Mouse (Mus musculus) embryonic facial prominence, embryonic 13.5 days (tissue): Measurements from ENCODE around the gene Pbp2. TPM values are rescaled to one million over a fixed set of nuclear protein-coding genes. Genes with fewer than 3 reads are reported as not detected.

Experiments used
- ATAC-seq: fragments of 200-750 bp; cut with Nextera tagmentation; 2 replicates; pipeline ENCODE4 v1.8.0; 2017; ENCODE audit warnings: low read depth; ENCODE audit not compliant: insufficient number of reproducible peaks, insufficient read depth, low FRiP score, low TSS enrichment
- H3K27ac ChIP-seq: fragments of 300-500 bp; sonication (generic); 2 replicates; pipeline ENCODE4 v1.5.1; 2015; ENCODE audit warnings: moderate library complexity, mild to moderate bottlenecking, inconsistent platforms
- H3K27me3 ChIP-seq: fragments of 300-500 bp; sonication (generic); 2 replicates; pipeline ENCODE4 v1.6.1; 2015; ENCODE audit warnings: mild to moderate bottlenecking, inconsistent platforms
- H3K36me3 ChIP-seq: fragments of 300-500 bp; sonication (generic); 2 replicates; pipeline ENCODE4 v1.6.1; 2015; ENCODE audit warnings: mild to moderate bottlenecking, inconsistent platforms
- H3K4me1 ChIP-seq: fragments of 300-500 bp; sonication (generic); 2 replicates; pipeline ENCODE4 v1.6.1; 2015; ENCODE audit warnings: inconsistent platforms
- H3K4me2 ChIP-seq: fragments of 300-500 bp; sonication (generic); 2 replicates; pipeline ENCODE4 v1.6.1; 2015; ENCODE audit warnings: moderate library complexity, mild to moderate bottlenecking, inconsistent platforms
- H3K4me3 ChIP-seq: fragments of 300-500 bp; sonication (generic); 2 replicates; pipeline ENCODE4 v1.5.1; 2015; ENCODE audit warnings: mild to moderate bottlenecking, inconsistent platforms
- H3K9ac ChIP-seq: fragments of 300-500 bp; sonication (generic); 2 replicates; pipeline ENCODE4 v1.6.1; 2015; ENCODE audit warnings: mild to moderate bottlenecking, inconsistent platforms
- H3K9me3 ChIP-seq: fragments of 300-500 bp; sonication (generic); 2 replicates; pipeline ENCODE4 v1.6.1; 2016; ENCODE audit warnings: inconsistent platforms
- WGBS: fragments of 180-500 bp; shearing (Covaris S2); methylation state at CpG from one replicate; pipeline ENCODE4 v1.1.7; 2015; ENCODE audit warnings: mixed read lengths; 5-methylcytosine and 5-hydroxymethylcytosine counted together
- polyA plus RNA-seq: library from polyadenylated mRNA; unstranded; fragments of >200 nt; fragmentation: Nextera tagmentation; extraction: Ambion mirVana; gene quantifications from 2 replicates; pipeline ENCODE4 v1.2.1, GENCODE M21; 2015

The Pbp2 gene
- polyA plus RNA-seq: not detected in 2 replicates

DNA sequence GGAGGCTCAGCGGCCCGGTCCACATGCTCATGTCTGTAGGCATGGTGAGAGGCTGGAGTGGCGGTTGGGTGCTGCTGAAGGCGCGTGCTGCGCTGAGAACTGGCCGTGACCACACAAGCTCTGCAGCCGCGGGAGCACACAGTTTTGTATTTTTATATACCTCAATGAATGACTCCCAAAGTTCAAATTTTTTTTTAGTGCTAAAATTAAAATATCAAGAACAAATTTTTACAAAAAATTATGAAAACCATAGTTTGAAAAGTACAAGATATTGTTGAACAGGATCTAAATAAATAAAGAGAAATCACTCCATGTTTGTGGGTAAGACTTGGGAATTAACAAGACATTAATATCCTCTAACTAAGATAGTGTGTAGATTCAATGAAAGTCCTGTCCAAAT, at the start of gene Pbp2:
Gene Pbp2 (minus strand): TSS at position 101 of the 400 bp plus-strand sequence.
- Histone ChIP-seq H3K4me1 (0 out of 2 replicates have a peak, but pooled peaks cover 5% of the 10 kb centered on the region), H3K36me3 (no peaks in the 10 kb centered on the region), H3K4me2 (no peak within 1 kb of the TSS), H3K9me3 (no peaks in the 10 kb centered on the region), H3K4me3 (no peak within 1 kb of the TSS), H3K9ac (no peak within 1 kb of the TSS), H3K27ac (no peak within 1 kb of the TSS), H3K27me3 (no peaks in the 10 kb centered on the region)
- ATAC-seq: no peak
- WGBS: 97% methylated on average over 9 of the region's 9 CpGs

DNA sequence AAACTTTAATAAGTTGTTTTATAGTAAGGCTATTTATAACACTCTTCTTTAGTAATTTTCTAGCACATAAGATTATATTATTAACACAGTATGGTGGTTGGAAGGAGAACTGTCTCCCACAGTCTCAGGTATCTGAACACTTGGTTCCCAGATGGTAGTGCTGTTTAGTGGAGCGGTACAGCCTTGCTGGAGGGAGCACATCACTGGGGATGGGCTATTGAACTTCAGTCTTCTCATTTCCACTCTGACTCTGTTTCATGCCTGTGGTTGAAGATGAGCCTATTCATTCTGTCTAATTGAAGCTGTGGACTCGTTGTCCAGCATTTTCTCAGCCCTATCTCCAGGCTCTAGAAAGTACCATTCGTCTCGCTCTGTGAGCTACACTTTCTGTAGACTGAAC, 44.7 kb upstream of the Pbp2 start:
- peaks cover 15% of the 10 kb centered on the region for H3K4me1 ChIP-seq
- 89% methylated on average over 4 of the region's 4 CpGs for WGBS
- H3K4me3 ChIP-seq: no peak overlapping the region
- H3K9me3 ChIP-seq: no peaks in the 10 kb centered on the region
- no peak for ATAC-seq
- H3K9ac ChIP-seq: no peak overlapping the region
- H3K36me3 ChIP-seq: no peaks in the 10 kb centered on the region
- H3K27ac ChIP-seq: no peak overlapping the region
- no peaks in the 10 kb centered on the region for H3K27me3 ChIP-seq
- no peak overlapping the region for H3K4me2 ChIP-seq

DNA sequence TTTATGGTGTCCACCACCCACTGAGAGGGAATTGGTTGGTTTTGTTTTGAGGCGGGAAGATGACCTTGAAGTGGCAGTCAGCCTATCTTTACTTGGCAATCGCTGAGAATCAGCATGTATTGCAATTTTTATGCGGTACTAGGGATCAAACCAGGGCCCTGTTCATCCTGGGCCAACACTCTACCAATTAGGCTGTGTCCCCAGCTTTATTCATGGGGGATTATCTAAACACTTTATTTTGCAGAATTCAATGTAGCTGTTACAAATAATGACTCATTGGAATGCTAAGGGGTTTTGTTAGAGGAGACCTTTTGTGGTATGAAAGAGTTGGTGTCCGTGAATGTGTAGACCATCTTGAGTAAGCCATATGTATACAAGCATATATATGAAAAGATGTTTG, 42.3 kb upstream of the Pbp2 start:
- Histone ChIP-seq H3K27ac (no peak overlapping the region), H3K4me3 (no peak overlapping the region), H3K27me3 (no peaks in the 10 kb centered on the region), H3K9ac (no peak overlapping the region), H3K4me2 (no peak overlapping the region), H3K36me3 (no peaks in the 10 kb centered on the region), H3K9me3 (no peaks in the 10 kb centered on the region), H3K4me1 (peaks cover 6% of the 10 kb centered on the region)
- 86% methylated on average over 4 of the region's 4 CpGs for WGBS
- ATAC-seq: no peak

DNA sequence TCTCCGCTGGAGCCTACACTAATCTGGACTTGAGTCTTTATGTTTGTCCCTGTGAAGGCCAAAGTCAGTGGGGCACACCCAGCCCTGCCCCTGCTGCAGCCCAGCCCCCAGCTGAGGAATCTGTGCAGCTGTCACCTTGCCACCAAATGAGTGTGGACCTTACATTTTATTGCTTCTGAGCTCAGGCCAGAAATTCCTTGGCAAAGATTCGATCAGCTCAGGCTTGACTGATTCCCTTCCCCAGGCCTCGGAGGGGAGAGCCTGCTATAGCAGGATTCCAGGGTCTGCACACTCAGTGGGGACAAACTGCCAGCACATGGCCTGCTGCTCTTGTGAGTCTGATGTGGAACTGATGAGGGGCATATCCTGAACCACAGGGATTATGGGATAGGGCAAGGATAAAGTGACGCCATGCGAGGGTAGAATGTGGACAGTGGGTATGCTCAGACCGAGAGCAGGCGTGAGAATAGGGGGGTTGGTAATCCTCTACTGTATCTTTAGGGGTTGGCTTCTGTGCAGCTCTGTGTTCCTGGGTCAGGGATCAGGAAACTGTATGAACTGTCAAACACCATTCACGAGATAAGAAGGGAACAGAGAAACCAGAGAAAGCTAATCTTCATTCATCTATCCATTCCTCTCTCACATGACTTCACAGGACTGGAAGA, 41.6 kb upstream of the Pbp2 start:
- Histone ChIP-seq H3K36me3 (no peaks in the 10 kb centered on the region), H3K9ac (no peak overlapping the region), H3K4me3 (no peak overlapping the region), H3K9me3 (no peaks in the 10 kb centered on the region), H3K4me1 (peaks cover 6% of the 10 kb centered on the region), H3K4me2 (no peak overlapping the region), H3K27me3 (no peaks in the 10 kb centered on the region), H3K27ac (peak overlapping the region; percentile 11; the same call in 1 of the 2 replicates)
- ATAC-seq: 0 out of 2 replicates have a peak, but pooled peaks have one; percentile 52
- 66% methylated on average over 8 of the region's 8 CpGs for WGBS

DNA sequence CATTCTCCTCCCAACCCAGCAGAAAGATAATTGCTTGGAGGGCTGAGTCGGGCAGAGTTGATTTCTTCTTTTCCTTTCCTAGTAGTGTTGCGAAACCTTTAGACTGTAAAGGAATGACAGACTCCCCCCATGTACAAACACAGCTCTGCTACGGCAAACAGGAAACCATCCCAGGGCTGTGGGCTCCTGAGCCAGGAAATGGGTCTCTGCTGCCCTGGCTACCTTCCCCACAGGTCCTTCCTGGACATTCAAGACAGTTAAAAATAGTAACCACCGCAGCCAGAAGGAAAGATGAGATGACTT, 30.8 kb upstream of the Pbp2 start:
- ATAC-seq: no peak
- 35% methylated on average over 4 of the region's 4 CpGs for WGBS
- Histone ChIP-seq H3K27ac (peak overlapping the region; percentile 29), H3K36me3 (no peaks in the 10 kb centered on the region), H3K27me3 (no peaks in the 10 kb centered on the region), H3K9ac (no peak overlapping the region), H3K4me3 (no peak overlapping the region), H3K9me3 (no peaks in the 10 kb centered on the region), H3K4me1 (peaks cover 23% of the 10 kb centered on the region), H3K4me2 (no peak overlapping the region)

DNA sequence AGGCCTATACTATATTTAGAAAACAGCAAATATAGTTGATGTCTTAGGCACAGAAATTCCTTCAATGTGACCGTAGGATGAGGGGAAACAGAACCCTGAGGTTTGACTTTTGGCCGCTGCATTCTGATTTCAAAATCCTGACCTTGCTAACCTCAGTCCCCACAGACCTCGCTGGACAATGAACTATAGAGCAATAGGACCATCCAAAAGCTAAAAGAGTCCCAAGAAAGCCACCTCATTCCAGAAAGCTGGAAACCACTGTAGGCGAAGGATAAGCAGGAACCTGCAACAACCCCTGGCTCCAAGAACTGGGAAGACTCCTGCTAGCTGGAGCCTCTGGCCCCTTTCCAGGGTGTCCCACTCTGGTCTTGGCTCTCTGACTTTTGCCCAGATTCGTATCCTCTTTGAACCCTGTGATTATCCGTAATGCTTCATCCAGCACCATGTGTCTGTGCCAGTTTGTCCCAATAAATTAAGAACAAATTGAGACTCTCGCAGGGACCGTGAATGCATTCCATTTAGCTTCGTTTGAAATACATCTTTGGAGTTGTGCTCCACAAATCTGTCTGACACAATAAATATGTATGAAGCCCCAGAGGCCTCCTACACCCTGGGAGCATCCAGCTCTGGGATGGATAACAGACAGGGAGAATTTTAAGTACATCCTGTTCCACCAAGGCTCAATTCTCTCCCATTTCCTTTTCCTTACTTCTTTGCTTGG, 30.3 kb upstream of the Pbp2 start:
- H3K27ac ChIP-seq: peak overlapping the region; percentile 29
- H3K36me3 ChIP-seq: no peaks in the 10 kb centered on the region
- no peak overlapping the region for H3K9ac ChIP-seq
- no peak for ATAC-seq
- no peaks in the 10 kb centered on the region for H3K9me3 ChIP-seq
- no peaks in the 10 kb centered on the region for H3K27me3 ChIP-seq
- 56% methylated on average over 9 of the region's 9 CpGs for WGBS
- no peak overlapping the region for H3K4me3 ChIP-seq
- no peak overlapping the region for H3K4me2 ChIP-seq
- peaks cover 23% of the 10 kb centered on the region for H3K4me1 ChIP-seq

DNA sequence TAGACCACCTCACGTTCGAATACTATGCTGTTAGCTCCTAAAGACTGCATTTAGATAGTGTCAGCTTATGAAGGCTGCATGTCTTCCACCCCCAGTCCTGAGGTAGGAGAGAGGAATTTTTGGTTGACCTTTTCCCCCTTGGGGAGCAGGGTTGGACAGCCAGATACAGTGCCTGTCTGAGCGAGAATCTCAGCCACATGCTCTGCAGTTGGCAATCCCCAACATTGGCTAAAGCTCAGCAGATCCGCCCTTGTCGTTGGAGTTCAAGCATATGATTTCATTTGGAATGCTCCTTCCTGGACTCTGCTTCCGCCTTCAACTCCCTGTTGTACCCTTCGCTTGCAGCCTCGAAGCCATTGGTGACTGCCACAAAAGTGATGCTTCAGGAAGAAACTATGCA, 26.2 kb upstream of the Pbp2 start:
- Histone ChIP-seq H3K4me3 (no peak overlapping the region), H3K9me3 (no peaks in the 10 kb centered on the region), H3K27me3 (no peaks in the 10 kb centered on the region), H3K27ac (no peak overlapping the region), H3K9ac (no peak overlapping the region), H3K4me2 (no peak overlapping the region), H3K36me3 (no peaks in the 10 kb centered on the region), H3K4me1 (peaks cover 54% of the 10 kb centered on the region)
- ATAC-seq: no peak
- 85% methylated on average over 8 of the region's 8 CpGs for WGBS

DNA sequence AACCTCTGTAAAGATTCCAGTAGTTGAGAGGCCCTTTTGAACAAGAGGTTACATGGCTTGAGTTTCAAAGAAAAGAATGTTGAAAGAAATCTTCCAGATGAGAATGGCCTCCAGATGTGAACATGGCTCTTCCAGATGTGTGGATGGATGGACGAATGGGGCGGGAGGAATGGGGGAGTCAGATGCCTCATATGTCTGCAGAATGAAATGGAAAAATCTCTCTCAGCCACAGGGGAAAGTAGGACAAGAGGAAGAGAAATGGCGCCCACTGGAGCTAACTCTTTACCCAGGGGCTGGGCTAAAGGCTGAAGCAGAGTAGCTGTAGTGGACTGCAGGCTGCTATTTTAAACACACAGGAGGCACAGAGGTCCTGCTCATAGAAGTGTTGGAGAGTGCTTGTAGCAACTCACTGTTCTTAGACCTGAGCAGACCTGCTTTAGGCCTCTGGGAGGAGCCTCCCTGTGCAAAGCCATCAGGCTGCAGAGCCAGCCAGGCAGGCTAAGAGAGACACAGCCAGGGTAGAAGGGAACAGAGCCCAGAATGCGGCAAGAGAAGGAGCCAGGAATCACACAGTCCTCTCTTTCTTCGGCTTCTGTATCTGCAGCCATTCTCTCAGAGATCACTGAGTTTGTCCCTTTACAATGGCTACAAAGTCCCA, 23.9 kb upstream of the Pbp2 start:
- Histone ChIP-seq H3K4me1 (peaks cover 34% of the 10 kb centered on the region), H3K4me3 (no peak overlapping the region), H3K9ac (0 out of 2 replicates have a peak overlapping the region, but pooled peaks have one; percentile 11), H3K9me3 (no peaks in the 10 kb centered on the region), H3K27me3 (no peaks in the 10 kb centered on the region), H3K27ac (peak overlapping the region; percentile 94), H3K4me2 (no peak overlapping the region), H3K36me3 (no peaks in the 10 kb centered on the region)
- ATAC-seq: no peak
- 36% methylated on average over 5 of the region's 5 CpGs for WGBS

DNA sequence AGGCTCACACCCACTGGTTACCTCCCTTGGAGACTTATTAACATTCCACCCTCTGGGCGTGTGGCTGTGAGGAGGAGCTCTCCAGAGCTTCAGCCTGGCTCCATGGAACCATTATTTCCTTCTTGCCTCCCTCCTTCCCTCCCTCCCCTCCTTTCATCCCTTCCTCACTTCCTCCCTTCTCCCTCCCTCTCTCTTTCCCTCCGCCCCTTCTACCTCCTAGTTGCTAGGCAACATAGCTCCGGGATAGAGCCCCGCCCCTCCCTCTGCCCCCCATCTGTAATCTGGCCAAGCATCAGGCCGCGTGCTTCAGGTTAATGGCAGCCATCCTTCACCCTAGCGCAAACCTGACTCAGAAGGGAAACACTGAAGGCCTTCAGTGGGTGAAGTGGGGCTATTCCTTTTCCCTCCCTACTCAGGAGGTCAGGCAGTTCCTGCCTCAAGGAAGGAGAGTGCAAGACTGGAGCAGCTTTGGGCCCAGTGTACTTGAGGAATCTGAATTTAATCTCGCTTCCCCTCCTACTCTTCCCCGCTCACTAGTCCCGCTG, 22.6 kb upstream of the Pbp2 start:
- 11% methylated on average over 10 of the region's 10 CpGs for WGBS
- peaks cover 34% of the 10 kb centered on the region for H3K4me1 ChIP-seq
- no peaks in the 10 kb centered on the region for H3K9me3 ChIP-seq
- H3K4me3 ChIP-seq: no peak overlapping the region
- peak overlapping the region; percentile 94 for H3K27ac ChIP-seq
- H3K9ac ChIP-seq: no peak overlapping the region
- no peaks in the 10 kb centered on the region for H3K36me3 ChIP-seq
- ATAC-seq: 0 out of 2 replicates have a peak, but pooled peaks have one; percentile 27
- H3K4me2 ChIP-seq: peak overlapping the region; percentile 32
- H3K27me3 ChIP-seq: no peaks in the 10 kb centered on the region

DNA sequence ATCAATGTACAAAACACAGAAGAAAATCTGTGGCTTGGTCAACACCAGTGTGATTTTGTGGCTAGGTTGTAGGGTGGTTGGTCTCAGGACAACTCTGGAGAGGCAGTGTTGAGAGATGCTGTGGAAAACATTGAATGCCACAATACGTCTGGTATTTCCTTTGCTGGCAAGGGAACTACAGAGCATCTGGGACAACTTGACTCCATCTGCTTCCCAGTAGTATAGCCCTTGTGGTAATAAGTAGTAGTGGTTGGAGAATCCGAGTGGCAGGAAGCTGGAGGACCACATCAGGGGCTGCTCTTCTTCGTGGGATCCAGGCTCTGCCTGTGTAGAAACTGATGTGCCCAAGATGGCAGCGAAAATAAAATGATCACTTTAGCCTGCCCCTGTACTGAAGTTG, 21.7 kb upstream of the Pbp2 start:
- Histone ChIP-seq H3K4me3 (no peak overlapping the region), H3K4me2 (peak overlapping the region; percentile 32; the same call in 1 of the 2 replicates), H3K27ac (peak overlapping the region; percentile 94), H3K9me3 (no peaks in the 10 kb centered on the region), H3K36me3 (no peaks in the 10 kb centered on the region), H3K27me3 (no peaks in the 10 kb centered on the region), H3K9ac (no peak overlapping the region), H3K4me1 (peaks cover 34% of the 10 kb centered on the region)
- WGBS: 40% methylated on average over 4 of the region's 4 CpGs
- no peak for ATAC-seq

DNA sequence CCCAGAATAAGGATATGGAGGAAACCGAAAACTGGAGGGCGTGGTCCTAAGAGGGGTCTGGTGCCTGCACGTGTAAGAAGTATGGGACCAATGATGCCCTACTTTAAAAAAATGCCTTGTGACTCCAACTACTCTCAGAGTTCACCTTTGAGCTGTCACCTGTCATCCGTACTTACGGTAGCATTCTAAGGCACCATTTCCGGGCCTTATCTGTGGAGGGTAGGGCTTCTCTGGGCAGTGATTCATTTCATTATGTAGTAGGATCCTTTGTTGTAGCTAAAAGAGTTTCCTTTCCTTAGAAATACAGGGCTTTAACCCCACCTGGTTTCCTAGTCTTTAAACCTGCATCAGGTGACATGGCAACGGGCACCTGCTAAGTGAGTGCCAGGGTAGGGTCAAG, 16.6 kb upstream of the Pbp2 start:
- Histone ChIP-seq H3K9me3 (no peaks in the 10 kb centered on the region), H3K4me3 (no peak overlapping the region), H3K27ac (no peak overlapping the region), H3K4me2 (no peak overlapping the region), H3K4me1 (peaks cover 15% of the 10 kb centered on the region), H3K27me3 (no peaks in the 10 kb centered on the region), H3K9ac (no peak overlapping the region), H3K36me3 (no peaks in the 10 kb centered on the region)
- 87% methylated on average over 7 of the region's 7 CpGs for WGBS
- no peak for ATAC-seq
